Mouse (Mus musculus) frontal cortex, postnatal 10 days (tissue): ENCODE measurements around the gene Ppia.
"Not testable (repeated sequence)": the region's sequence is repeated elsewhere in the genome, so short reads cannot be mapped to it uniquely, and the experiment has no call there.

Experiments
- DNase-seq, 2 experiments: peaks; one replicate each; pipeline ENCODE4 v3.0.0; 2022; ENCODE audit warnings: low spot score in 2 of 2, mixed read lengths in 1 of 2

The Ppia gene

GRCm38 (mm10) chr11:6404699-6405566, 10.3 kb upstream of the Ppia start:
- peak; percentile 24 to 32 for DNase-seq

- DNase-seq = peak; percentile 28 to 32
These were observed 9.6 kb upstream of the Ppia start for GRCm38 (mm10) chr11:6405591-6406081.

- peak; percentile 40 to 44 for DNase-seq
These were observed 8.7 kb upstream of the Ppia start for GRCm38 (mm10) chr11:6406251-6407161.

DNA sequence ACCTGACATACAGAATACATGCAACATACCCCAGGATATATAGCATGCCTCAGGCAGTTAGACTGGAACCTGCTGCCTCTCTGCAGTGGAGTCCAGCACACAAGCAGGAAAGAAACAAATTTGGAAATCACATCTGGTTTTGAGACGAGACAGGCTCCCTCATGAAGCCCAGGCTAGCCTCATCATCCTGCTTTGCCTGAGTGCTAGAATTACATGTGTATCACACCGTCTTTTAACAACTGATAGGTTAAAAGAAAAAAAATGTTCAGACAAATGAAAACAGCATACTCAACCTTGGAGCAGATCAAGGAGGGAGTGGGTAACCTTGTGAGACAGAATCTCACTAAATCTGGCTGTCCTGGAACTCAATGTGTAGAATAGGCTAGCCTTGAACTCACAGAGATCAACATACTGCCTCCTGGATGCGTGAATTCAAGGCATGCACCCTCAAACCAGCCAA, 8.1 kb upstream of the Ppia start:
- DNase-seq = no peak

DNA sequence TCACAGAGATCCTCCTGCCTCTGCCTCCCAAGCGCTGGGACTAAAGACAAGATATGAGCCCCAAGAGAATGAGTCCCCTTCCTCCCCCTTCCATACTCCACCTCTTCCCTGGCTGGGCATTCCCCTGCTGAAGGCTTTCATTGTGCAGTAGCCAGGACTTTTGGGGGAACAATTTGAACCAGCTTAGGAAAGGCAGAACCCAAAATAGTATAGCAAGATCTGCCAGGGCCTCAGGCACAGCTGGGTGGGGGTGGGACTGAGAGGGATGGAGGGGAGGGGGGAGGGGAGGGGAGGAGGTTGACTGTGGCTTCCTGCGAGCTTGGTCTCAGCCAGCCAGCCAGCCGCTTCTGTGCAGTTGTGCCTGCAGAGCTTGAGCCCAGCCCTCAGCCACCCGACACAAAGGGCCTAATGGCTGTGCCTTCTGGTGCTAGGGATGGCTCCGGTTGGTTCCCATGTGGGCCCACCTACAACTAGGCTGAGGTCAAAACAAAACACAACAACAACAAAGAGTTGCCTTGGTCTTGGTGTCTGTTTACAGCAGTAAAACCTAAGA, 5.1 kb upstream of the Ppia start:
- no peak for DNase-seq

GRCm38 (mm10) chr11:6410755-6411154, 4.5 kb upstream of the Ppia start:
- DNase-seq = peak in 1 of 2 experiments; percentile 5

GRCm38 (mm10) chr11:6411684-6412083, 3.6 kb upstream of the Ppia start:
- DNase-seq = peak in 1 of 2 experiments; percentile 69

DNA sequence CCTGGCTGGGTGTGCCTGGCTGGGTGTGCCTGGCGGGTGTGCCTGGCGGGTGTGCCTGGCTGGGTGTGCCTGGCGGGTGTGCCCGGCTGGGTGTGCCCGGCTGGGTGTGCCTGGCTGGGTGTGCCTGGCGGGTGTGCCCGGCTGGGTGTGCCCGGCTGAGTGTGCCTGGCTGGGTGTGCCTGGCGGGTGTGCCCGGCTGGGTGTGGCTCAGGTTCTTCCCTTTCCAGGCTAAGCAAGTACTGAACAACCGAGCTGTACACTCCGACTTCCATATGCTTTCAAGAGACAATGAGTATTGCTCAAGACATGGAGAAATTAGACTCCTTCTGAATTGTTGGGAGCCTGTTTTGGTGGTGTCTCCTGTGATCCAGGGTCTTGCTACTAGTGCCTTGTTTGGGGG, 2.0 kb upstream of the Ppia start:
- DNase-seq = no peak

DNA sequence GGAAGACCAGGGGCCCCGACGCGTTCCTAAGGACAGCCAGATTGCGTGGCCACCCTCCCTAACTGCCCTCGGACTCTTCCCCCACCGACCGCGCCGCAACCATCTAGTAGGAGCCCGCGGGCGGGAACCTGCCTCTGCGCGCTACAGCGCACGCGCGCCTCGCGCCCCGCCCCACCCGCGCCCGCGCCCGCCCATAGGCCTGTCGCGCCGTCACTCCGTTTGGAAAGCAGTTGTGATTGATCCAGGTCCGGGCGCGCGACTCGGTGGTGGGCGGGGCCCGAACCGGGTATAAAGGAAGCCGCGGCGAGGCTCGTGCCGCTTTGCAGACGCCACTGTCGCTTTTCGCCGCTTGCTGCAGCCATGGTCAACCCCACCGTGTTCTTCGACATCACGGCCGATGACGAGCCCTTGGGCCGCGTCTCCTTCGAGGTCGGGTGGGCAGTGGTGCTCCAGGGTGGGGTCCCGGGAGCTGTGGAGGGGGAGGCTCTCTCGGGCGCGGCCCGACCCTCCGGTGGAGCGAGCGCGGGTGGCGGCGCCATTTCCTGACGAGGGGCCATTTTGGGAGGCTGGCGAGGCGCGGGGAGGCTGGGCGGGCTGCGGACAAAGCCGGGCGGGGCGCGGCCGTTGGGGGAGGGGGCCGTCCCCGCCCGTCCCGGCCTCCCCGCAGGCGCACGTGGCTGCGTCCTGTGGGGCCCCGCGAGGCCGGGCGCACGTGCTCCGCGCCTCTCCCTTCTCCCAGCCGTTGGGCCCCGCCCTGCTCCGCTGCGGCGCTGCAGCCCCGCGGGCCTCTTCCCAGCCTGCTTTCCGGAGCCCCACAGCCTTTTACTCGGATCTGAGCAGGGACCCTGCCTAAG, 535 bp downstream of the Ppia start:
- peak; percentile 98 to 99 for DNase-seq

GRCm38 (mm10) chr11:6416405-6417034, 1.3 kb downstream of the Ppia start:
- peak; percentile 79 for DNase-seq

GRCm38 (mm10) chr11:6417069-6417468, 1.8 kb downstream of the Ppia start:
- DNase-seq = no peak

DNA sequence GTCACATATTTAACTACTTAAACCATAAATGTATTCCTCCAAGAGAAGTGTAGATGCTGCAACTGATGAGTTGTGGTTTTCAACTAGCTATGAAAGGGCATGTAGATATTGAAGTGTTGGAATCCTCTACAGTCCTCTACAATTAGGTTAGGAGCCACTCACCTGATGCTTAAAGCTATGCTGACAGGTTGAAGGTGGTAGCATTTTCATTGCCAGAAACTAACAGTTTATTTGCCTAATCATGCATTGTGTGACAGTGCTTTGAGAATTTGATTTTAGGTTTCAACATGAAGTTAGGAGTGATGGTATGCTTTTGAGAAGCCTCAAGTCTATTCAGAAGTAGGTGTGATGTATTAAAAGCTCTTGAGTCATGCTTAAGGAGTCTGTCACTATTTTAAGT, 2.2 kb downstream of the Ppia start:
- no peak for DNase-seq

DNA sequence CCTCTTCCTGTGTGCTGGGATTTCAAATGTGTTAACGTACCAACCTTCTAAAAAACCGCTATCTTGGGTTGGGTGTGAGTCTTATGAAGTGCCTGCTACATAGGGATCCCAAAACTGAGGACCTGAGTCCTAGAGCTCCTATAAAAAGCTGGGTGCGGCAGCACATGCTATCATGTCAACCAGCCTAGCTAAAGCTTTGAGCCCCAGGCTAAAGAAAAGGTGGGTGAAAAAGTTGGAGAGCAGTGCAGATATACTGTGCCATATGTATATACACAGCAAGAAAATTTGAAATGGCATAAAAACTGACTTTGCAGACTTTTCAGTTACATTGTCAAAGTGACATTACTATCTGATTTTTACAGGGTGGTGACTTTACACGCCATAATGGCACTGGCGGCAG, 3.5 kb downstream of the Ppia start:
- DNase-seq = no peak

DNA sequence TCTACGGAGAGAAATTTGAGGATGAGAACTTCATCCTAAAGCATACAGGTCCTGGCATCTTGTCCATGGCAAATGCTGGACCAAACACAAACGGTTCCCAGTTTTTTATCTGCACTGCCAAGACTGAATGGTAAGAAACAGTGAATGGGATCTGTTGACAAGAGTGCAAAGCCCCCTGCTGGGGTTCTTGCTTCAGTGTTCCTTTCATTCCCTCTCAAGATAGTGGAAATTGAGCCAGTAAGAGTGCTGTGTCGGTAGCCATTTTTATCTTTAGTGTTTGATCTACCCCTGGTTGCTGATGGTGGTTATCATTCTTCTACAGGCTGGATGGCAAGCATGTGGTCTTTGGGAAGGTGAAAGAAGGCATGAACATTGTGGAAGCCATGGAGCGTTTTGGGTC, 3.9 kb downstream of the Ppia start:
- DNase-seq = not testable (repeated sequence)

DNA sequence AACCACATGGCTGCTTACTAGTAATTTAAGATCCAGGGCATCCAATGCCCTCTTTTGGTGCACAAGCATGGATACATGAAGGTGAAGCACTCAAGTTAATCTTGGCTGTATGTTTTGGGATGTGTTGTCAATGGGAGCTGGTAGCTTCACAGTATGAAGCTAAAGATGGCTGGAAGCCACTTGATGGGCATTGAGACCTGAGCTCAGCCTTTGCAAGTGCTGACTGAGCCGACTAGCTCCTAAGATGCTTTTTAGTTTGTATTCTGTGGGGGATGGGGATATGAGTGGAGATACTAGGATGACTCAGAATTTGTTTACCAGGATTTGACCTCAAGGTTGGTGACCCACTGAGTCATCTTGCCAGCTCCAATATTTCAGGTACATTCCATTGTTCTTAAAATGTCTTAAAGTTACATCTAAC, 5.0 kb downstream of the Ppia start:
- no peak for DNase-seq

DNA sequence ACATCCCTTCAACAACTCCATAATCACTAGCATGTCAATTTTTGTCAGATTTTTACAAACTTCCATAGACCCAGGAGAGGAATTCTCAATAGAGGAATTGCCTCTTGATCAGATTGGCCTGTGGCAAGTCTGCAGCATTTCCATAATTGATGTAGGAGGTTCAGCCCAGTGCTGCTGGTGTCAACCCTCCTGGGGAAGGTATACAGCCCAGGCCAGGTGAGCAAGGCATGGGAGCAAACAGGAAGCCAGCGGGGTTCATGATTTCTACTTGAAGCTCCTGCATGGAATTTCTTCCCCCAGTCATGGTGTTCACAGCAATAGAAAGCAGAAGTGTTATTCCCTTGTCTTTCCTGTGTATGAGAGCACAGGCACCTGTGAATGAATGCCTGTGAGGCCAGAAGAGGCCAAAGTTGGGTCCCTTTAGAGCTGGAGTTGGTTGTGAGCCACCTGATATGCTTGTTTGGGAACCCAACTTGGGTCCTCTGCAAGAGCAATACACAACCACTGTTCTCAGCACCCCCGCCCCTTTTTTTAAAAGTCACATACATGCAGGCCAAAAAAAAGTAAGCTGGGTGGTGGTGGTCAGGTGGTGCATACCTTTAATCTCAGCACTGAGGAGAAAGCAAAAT, 5.6 kb downstream of the Ppia start:
- DNase-seq = no peak

- DNase-seq = no peak
These were observed 14.9 kb downstream of the Ppia start for GRCm38 (mm10) chr11:6430186-6430585.

GRCm38 (mm10) chr11:6436442-6436841, 21.2 kb downstream of the Ppia start:
- peak in 1 of 2 experiments; percentile 36 for DNase-seq

GRCm38 (mm10) chr11:6437667-6438066, 22.4 kb downstream of the Ppia start:
- DNase-seq = no peak

DNA sequence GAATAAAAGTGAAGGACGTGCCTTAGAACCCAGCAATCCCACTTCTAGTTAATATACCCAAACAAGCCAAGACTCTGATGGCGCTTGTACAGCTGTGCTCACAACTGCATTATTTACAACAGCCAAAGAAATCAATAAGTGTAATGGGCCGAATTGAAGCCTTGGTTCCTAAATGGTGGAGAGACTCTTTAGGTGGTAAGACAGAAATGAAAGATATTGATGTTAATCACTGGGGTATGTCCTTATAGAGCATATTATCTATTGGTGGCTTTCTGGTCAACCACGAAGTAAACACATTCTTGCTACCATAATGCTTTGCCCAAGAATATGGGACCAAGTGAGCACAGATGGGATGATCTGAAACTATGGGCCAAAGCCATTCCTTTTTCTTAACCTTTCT, 24.9 kb downstream of the Ppia start:
- DNase-seq = no peak
